Mouse (Mus musculus) kidney, adult 18-20 months (tissue): ENCODE measurements at regions not wholly inside any gene's neighbourhood (a gene's known extent, or its start where the extent isn't known, plus 50 kb on each side); places are given as distances from the start of the nearest gene placed in this dataset.

Experiments used
- DNase-seq: peaks from one replicate; pipeline ENCODE4 v3.0.0; 2021

GRCm38 (mm10) chr1:90668787-90669186 lies 66.0 kb downstream of the Cops8 start:
- DNase-seq: no peak

DNA sequence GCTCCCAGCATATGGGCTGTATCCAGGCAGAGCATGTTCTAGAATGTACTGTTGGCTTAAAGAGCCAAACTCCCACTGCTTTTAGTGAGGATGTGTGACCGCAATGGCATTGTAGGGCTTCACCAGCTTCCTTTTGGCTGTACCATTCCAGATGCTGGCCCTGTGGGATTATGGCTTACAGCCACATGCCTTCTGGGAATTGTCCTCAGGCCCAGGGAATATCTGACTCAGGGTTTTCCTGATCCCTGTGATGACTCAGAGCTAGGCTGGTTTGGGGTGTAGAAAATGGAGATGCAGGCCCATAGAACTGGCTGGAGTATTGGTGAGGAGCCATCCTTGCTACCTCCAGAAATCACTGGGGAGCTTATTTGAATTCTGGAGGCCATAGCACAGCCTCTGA lies 66.5 kb downstream of the Cops8 start:
- no peak for DNase-seq

DNA sequence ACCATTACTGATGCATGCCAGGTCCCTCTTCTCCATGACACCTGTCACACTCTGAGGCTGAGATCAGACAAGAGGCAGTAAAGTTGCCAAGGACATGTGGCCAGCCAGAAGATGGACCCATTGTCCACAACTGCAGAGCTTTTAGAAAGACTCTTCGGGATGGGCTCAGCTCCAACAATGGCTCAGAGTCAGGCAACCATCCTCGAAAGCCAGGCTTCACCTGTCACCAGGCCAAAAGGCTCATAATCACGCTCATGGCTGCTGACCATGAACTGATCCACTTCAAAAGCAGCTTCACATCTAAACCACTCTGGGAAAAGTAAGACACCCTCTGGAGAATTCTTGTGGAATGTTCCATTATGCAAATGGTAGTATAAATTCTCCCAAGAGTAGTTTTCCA lies 67.6 kb downstream of the Cops8 start:
- DNase-seq: no peak

DNA sequence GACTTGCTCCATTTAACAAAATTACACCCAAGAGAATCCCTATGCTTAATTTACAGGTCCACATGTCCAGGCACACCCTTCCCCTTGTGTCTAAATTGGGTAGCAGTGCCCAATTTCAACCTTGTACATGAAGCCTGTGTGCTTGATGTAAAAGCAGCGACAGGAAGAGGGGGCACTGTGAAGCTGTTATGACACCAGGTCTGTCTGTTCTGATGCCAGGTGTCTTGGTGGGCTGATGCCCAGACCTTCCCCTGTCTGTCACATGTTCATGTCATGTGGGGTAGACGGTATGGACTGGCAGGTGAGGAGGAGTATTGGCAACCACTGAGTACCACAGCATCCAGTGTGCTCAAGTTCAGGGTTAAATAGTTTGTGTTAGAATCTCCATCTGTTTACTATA lies 71.0 kb downstream of the Cops8 start:
- no peak for DNase-seq

DNA sequence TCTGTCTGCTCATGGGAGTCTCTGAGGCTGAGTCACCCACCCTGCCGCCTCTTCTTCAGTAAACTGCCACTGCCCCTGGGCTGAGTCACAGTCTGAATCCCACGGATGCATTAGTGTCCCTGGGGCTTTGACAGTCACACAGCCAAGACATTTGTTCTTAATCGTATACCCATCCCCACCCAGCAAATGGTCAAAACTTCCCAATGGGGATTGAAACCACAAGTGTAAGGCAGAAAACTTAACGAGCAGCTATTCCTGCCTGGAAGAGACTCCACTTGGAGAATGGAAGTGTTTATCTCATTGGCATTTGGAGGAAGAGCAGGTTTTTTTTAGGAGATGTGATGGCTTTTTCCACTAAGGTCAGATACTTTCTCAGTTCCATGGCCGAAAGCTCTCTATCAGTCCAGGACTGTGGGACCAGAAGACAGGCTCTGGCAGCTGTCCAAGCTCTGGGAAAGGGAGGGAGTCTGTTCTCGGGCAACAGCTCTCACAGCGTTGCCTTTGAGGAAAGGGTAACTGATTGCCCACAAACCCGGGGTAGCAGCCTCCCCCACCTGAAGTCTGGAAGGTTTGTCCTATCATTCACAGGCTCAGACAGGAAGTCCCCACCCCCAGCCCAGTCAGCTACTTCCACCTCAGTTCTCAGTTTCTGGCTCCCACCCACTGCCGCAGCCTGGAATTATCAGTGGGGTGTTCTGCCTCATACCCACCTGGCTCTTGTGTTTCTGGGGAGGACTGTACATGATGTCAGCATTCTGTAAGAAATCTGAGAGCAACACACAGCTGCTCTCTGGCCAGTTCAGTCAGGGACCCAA lies 73.6 kb downstream of the Cops8 start:
- DNase-seq: peak; percentile 29

GRCm38 (mm10) chr1:90677188-90677587 lies 74.4 kb downstream of the Cops8 start:
- DNase-seq: no peak

DNA sequence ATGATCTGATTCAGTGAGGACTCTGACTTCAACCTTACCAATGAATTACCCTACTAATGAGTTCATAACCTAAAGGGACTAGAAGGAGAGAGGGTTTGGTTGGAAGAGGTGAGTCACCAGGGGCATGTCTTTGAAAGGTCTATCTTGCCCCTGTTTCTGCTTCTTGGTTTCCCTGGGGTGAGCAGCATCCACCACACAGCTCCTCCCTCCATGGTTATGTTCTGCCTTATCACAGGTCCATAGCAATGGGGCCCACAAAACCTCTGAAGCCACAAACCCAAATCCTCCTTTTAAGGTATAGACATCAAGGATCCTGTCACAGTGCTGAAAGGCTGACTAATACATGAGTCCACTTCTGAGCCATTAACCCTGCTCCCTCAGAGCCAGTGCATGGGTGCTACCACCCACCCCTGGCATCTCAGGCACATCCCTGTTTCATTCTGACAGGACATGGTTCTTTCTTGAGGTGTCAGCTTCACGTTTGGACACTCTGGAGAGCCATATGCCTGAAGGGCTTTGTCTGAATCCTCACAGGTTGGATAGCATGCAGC lies 74.9 kb downstream of the Cops8 start:
- no peak for DNase-seq

DNA sequence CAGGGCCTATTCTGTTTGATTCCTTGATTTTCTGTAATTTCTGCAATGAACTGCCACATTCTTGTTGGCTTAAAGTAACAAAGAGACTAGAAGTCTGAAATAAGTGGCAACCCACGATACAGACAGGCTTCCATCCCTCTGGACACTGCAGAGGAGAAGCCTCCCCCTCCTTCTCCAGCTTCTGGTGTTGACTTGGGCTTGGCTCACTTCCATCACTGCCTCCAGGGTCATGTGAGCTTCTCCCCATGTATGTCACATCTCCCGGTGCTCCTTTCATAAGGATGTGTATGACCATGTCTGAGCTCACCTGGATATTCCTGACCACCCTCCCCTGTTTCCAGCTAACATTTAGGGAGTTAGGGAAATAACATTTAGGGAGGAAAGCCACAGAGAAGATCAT lies 75.6 kb downstream of the Cops8 start:
- no peak for DNase-seq

- no peak for DNase-seq
Observed at GRCm38 (mm10) chr1:90688086-90688485, 85.3 kb downstream of the Cops8 start.

DNA sequence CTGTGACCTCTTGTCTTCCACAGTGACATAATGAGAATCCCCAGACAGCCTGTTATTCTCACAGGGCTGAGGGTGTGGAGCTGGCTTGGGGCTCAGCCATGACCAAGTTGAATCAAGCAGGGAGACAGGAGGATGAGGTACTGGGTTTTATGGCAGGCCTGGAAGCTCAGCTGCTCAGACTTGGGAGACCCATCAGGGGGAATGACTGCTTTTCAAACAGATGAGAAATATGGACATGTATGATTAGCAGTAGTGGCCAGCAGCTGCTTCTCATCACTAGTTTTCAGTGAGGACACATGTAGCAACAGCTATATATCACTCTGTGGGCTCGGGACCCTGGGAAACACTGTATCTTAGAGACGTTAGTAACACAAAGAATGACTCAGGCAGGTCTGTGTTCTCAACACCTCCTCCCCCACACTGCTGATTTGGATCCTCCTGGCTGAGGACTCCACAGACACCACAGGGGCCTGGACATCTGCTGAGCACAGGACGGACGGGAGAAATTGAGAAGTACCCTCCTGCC lies 87.9 kb downstream of the Cops8 start:
- DNase-seq: peak; percentile 8

GRCm38 (mm10) chr1:90691157-90691594 lies 88.4 kb downstream of the Cops8 start:
- no peak for DNase-seq

DNA sequence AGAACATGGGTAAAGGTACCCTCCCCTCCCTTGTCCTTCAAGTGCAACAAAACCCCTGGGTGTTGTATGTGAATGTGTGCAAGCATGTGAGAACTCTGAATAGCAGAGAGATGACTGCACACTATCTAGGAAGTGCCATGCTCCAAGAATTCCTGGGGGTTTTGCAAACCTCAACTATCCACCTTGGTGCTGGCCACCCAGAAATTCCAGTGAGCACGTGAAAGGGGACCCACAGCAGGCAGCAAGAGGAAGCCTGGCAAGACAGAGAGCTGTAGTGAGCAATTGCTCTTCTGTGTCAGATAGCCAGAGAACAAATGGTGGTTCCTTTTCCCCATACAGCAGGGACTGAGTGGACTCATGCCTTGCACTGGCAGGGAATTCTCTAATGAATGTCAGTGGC lies 90.1 kb downstream of the Cops8 start:
- no peak for DNase-seq

DNA sequence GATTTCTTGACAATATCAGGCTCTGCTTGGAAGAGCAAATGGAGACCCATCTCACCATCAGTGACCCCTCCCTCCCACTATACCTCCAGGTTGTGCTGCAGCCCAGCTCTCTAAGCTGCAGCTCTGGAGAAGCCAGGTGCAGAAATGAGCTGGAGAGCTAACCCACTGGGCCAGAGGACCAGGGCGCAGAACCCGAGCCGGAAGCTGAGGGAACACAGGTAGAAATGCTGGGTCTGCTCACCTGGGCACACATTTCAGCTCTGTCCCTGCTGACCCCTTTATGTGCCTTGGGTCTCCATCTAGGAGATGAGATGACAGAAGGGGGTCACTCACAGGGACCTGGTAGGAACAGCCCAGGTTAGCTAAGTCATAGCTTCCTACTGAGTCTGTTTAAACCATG lies 92.0 kb downstream of the Cops8 start:
- DNase-seq: no peak

- DNase-seq: no peak
Observed at GRCm38 (mm10) chr1:90695166-90695749, 92.5 kb downstream of the Cops8 start.

GRCm38 (mm10) chr1:90696000-90696399 lies 93.2 kb downstream of the Cops8 start:
- DNase-seq: no peak

GRCm38 (mm10) chr1:90697056-90697596 lies 94.3 kb downstream of the Cops8 start:
- DNase-seq: no peak

DNA sequence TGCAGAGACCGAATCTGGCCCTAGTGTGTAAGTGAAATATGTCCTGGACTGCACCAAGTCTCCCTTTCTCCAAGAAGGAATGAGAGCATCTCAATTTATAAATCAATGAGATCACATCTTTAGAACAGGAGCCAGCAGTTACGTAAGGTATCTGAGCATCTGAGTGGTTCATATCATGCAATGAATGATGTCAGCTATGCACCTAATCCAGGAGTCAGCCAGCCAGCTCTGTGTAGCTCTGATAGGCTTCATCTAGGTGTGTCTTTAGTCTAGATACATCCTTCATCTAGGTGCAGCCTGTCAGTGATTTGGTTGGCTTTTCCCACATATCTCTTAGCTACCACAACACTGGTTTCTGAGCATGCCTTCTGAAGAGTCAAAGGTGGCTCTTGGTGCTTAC lies 95.8 kb downstream of the Cops8 start:
- DNase-seq: no peak

DNA sequence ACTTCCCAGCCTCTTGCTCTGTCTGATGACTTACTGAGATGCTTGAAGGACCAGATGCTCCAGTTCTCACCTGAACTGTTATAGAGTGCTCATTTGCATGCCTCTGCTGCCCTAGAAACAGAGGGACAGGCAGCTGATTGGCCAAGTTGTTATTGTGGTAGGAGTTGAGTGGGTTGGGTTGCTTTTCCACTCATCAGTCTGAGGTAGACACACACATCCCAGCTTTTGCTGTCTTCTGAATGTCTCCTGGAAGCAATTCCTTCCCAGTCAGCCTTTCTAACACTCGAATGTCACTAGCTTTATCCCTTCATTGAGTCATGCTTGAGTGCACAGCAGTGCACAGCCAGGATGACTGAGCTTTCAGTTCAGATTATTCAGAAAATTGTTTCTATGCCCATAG lies 99.0 kb downstream of the Cops8 start:
- no peak for DNase-seq

DNA sequence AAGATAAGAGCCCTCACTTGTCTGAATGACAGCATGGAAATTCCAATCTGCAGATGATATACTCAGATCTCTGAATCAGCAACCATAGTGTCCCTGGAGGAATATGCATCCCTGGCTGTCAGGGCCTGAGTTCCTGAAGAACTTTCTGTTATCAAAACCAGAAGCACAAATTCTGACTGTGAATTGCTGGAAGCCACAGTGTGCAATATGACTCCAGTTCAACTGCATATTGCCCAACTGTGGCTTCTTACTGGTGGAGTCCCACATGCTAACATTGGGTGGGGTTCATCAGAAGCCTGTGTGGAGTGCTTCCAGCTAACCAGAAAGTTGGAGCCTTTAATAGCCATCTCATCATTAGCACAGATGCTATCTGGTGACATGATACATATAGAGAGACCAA lies 103.6 kb downstream of the Cops8 start:
- no peak for DNase-seq

GRCm38 (mm10) chr1:90709761-90710160 lies 107.0 kb downstream of the Cops8 start:
- no peak for DNase-seq

- DNase-seq: no peak
Observed at GRCm38 (mm10) chr1:90710566-90710965, 107.8 kb downstream of the Cops8 start.

DNA sequence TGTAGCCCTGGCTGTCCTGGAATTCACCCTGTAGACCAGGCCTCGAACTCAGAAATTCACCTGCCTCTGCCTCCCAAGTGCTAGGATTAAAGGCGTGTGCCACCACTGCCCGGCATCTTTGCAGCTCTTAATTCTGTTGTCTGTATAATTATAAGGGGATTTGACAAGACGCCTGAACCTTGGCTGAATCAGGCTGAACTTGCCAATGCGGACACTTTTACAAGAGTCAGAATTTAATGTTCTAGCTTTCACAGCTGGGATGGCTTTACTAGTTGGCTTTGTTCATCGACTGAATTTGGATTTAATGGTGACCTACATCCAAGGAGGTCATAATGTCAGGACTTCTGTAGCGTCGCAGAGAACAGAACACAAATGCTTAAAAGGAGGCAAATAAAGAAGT lies 108.3 kb downstream of the Cops8 start:
- DNase-seq: no peak
